Mouse (Mus musculus) layer of hippocampus, adult 2 months (tissue): ENCODE measurements at regions not wholly inside any gene's neighbourhood (a gene's known extent, or its start where the extent isn't known, plus 50 kb on each side); places are given as distances from the start of the nearest gene placed in this dataset.

Experiments
- DNase-seq, 2 experiments: peaks; one replicate each; pipeline ENCODE4 v3.0.0; 2022; ENCODE audit warnings: low spot score in 2 of 2
- H3K27ac ChIP-seq: fragments of 200-600 bp; 2 replicates; pipeline ENCODE4 v1.8.1; 2022
- H3K4me3 ChIP-seq: fragments of 200-600 bp; 2 replicates; pipeline ENCODE4 v1.8.1; 2022; ENCODE audit warnings: mild to moderate bottlenecking
- CTCF ChIP-seq: fragments of 200-600 bp; conservative IDR thresholded peaks from 2 replicates; pipeline ENCODE4 v1.8.1; 2022; ENCODE audit warnings: antibody characterized with exemption, mild to moderate bottlenecking, moderate library complexity

- peak; percentile 31 to 47 for DNase-seq
- Histone ChIP-seq H3K4me3 (no peak overlapping the region), H3K27ac (0 out of 2 replicates have a peak overlapping the region, but pooled peaks have one; percentile 9)
- TF ChIP-seq CTCF = no peak
These were observed 120.8 kb downstream of the Cdc5l start for GRCm38 (mm10) chr17:45312510-45313266.

GRCm38 (mm10) chr17:45306506-45306905, 127.0 kb downstream of the Cdc5l start:
- H3K4me3 ChIP-seq = no peak overlapping the region
- DNase-seq = no peak
- no peak for TF ChIP-seq CTCF
- no peak overlapping the region for H3K27ac ChIP-seq

- peak in 1 of 2 experiments; percentile 20 for DNase-seq
- TF ChIP-seq CTCF = no peak
These were observed 130.4 kb downstream of the Cdc5l start for GRCm38 (mm10) chr17:45303183-45303582.

GRCm38 (mm10) chr17:45298355-45298754, 135.2 kb downstream of the Cdc5l start:
- DNase-seq = no peak
- Histone ChIP-seq H3K27ac (no peak overlapping the region), H3K4me3 (no peak overlapping the region)
- TF ChIP-seq CTCF = no peak

More at GRCm38 (mm10) chr17:45303183-45303582, 130.4 kb downstream of the Cdc5l start:
- Histone ChIP-seq H3K4me3 (no peak overlapping the region), H3K27ac (0 out of 2 replicates have a peak overlapping the region, but pooled peaks have one; percentile 23)

GRCm38 (mm10) chr17:45297860-45298259, 135.7 kb downstream of the Cdc5l start:
- no peak for DNase-seq
- Histone ChIP-seq H3K4me3 (no peak overlapping the region), H3K27ac (no peak overlapping the region)
- no peak for TF ChIP-seq CTCF

GRCm38 (mm10) chr17:45296363-45296762, 137.2 kb downstream of the Cdc5l start:
- DNase-seq = no peak
- Histone ChIP-seq H3K4me3 (no peak overlapping the region), H3K27ac (no peak overlapping the region)
- TF ChIP-seq CTCF = peak; percentile 69

GRCm38 (mm10) chr17:45294886-45295285, 138.7 kb downstream of the Cdc5l start:
- DNase-seq = no peak
- Histone ChIP-seq H3K4me3 (no peak overlapping the region), H3K27ac (no peak overlapping the region)
- no peak for TF ChIP-seq CTCF

- Histone ChIP-seq H3K27ac (no peak overlapping the region), H3K4me3 (no peak overlapping the region)
- no peak for DNase-seq
- no peak for TF ChIP-seq CTCF
These were observed 139.2 kb downstream of the Cdc5l start for GRCm38 (mm10) chr17:45294256-45294865.

GRCm38 (mm10) chr17:45292883-45293282, 140.7 kb downstream of the Cdc5l start:
- DNase-seq = no peak
- H3K27ac ChIP-seq = no peak overlapping the region
- H3K4me3 ChIP-seq = no peak overlapping the region
- no peak for TF ChIP-seq CTCF

- H3K27ac ChIP-seq = no peak overlapping the region
- TF ChIP-seq CTCF = no peak
- no peak overlapping the region for H3K4me3 ChIP-seq
- DNase-seq = no peak
These were observed 142.5 kb downstream of the Cdc5l start for GRCm38 (mm10) chr17:45291052-45291451.

GRCm38 (mm10) chr17:45285621-45286189, 147.8 kb downstream of the Cdc5l start:
- no peak for TF ChIP-seq CTCF
- no peak overlapping the region for H3K4me3 ChIP-seq
- no peak overlapping the region for H3K27ac ChIP-seq
- DNase-seq = no peak

GRCm38 (mm10) chr17:45281554-45281953, 152.0 kb downstream of the Cdc5l start:
- no peak for TF ChIP-seq CTCF
- Histone ChIP-seq H3K27ac (no peak overlapping the region), H3K4me3 (no peak overlapping the region)
- DNase-seq = no peak

GRCm38 (mm10) chr17:45279811-45280205, 153.7 kb downstream of the Cdc5l start:
- DNase-seq = no peak
- no peak overlapping the region for H3K4me3 ChIP-seq
- no peak for TF ChIP-seq CTCF
- no peak overlapping the region for H3K27ac ChIP-seq
